Mouse (Mus musculus) heart, embryonic 13.5 days (tissue): ENCODE data around the gene Cyp11a1. TPM values are rescaled to one million over a fixed set of nuclear protein-coding genes. Genes with fewer than 3 reads are reported as not detected.

Experiments
- ATAC-seq: fragments of 200-750 bp; cut with Nextera tagmentation; 2 replicates; pipeline ENCODE4 v1.8.0; 2017; ENCODE audit warnings: moderate TSS enrichment; ENCODE audit not compliant: insufficient number of reproducible peaks, low FRiP score, low TSS enrichment; ENCODE audit errors: extremely low read depth
- H3K27ac ChIP-seq: fragments of 300-500 bp; sonication (generic); replicated peaks from 2 replicates; pipeline ENCODE4 v1.5.1; 2015; ENCODE audit warnings: moderate library complexity, mild to moderate bottlenecking, inconsistent platforms
- H3K27me3 ChIP-seq: fragments of 300-500 bp; sonication (generic); replicated peaks from 2 replicates; pipeline ENCODE4 v1.6.1; 2015; ENCODE audit warnings: mild to moderate bottlenecking, inconsistent platforms
- H3K36me3 ChIP-seq: fragments of 300-500 bp; sonication (generic); 2 replicates; pipeline ENCODE4 v1.6.1; 2015; ENCODE audit warnings: mild to moderate bottlenecking, inconsistent platforms
- H3K4me1 ChIP-seq: fragments of 300-500 bp; sonication (generic); 2 replicates; pipeline ENCODE4 v1.6.1; 2015; ENCODE audit warnings: inconsistent platforms
- H3K4me2 ChIP-seq: fragments of 300-500 bp; sonication (generic); 2 replicates; pipeline ENCODE4 v1.6.1; 2015; ENCODE audit warnings: inconsistent platforms, mild to moderate bottlenecking, moderate library complexity
- H3K4me3 ChIP-seq: fragments of 300-500 bp; sonication (generic); 2 replicates; pipeline ENCODE4 v1.5.1; 2015; ENCODE audit warnings: moderate library complexity, mild to moderate bottlenecking, inconsistent platforms
- H3K9ac ChIP-seq: fragments of 300-500 bp; sonication (generic); 2 replicates; pipeline ENCODE4 v1.6.1; 2015; ENCODE audit warnings: inconsistent platforms, mild to moderate bottlenecking, moderate library complexity
- H3K9me3 ChIP-seq: fragments of 300-500 bp; sonication (generic); 2 replicates; pipeline ENCODE4 v1.6.1; 2016; ENCODE audit warnings: inconsistent platforms
- WGBS: fragments of 180-500 bp; shearing (Covaris S2); methylation state at CpG from one replicate; pipeline ENCODE4 v1.1.7; 2015; ENCODE audit warnings: mixed read lengths; 5-methylcytosine and 5-hydroxymethylcytosine counted together
- polyA plus RNA-seq: library from polyadenylated mRNA; unstranded; fragments of >200 nt; fragmentation: Nextera tagmentation; extraction: Ambion mirVana; gene quantifications from 2 replicates; pipeline ENCODE4 v1.2.1, GENCODE M21; 2015

The Cyp11a1 gene
- polyA plus RNA-seq, 1 experiment from 2014 or later: 0.23 TPM

- Histone ChIP-seq H3K4me3 (no peak overlapping the region), H3K27ac (no peak overlapping the region), H3K4me1 (peaks cover 38% of the 10 kb centered on the region), H3K9me3 (no peaks in the 10 kb centered on the region), H3K9ac (0 out of 2 replicates have a peak overlapping the region, but pooled peaks have one; percentile 54), H3K36me3 (no peaks in the 10 kb centered on the region), H3K4me2 (0 out of 2 replicates have a peak overlapping the region, but pooled peaks have one; percentile 4), H3K27me3 (peaks cover 55% of the 10 kb centered on the region)
- 14% methylated on average over 6 of the region's 6 CpGs for WGBS
- ATAC-seq: no peak
Observed at GRCm38 (mm10) chr9:58048621-58049020, 42.4 kb downstream of the Cyp11a1 start.

DNA sequence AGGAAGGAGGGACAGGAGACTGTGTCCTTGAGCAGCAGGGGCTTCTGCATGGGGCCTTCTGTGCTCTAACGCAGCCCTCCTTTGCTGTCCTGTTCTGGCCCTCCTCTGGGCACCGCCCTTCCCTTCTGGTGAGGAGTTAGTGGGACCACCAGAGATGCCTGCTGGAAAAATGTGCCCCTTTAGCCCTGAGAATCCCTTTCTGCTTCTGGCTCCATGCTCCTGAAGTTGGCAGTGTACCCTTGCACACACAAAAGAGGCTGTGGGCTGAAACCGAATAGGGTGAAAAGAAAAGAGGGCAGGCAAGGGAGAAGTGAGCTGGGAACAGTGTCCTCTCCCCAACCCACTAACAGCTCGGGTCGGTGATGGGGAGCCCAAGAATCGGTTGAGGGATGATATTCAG lies 43.0 kb downstream of the Cyp11a1 start:
- WGBS: 60% methylated on average over 6 of the region's 6 CpGs
- no peak for ATAC-seq
- H3K27ac ChIP-seq: no peak overlapping the region

DNA sequence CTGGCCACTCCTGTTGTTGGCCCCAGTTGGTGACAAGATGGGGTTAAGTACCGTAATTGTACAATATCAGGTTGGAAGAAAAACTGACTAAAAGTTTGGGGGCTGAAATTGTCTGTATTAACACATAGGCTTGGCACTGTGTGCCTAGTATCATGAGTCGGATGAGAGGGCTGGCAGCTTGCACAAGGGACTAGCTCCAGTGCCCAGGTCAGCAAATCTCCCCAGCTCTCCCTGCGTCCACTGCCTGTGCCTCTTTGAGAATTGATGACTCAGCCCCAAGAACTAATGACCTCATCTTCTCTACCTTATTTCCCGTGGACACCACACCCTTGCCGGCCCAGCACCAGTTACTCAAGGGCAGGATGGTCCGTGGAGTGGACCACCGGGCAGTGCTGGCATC lies 43.6 kb downstream of the Cyp11a1 start:
- no peak overlapping the region for H3K4me3 ChIP-seq
- peaks cover 37% of the 10 kb centered on the region for H3K4me1 ChIP-seq
- no peak for ATAC-seq
- H3K4me2 ChIP-seq: no peak overlapping the region
- H3K9ac ChIP-seq: no peak overlapping the region
- no peaks in the 10 kb centered on the region for H3K36me3 ChIP-seq
- WGBS: 64% methylated on average over 7 of the region's 7 CpGs
- H3K27me3 ChIP-seq: peaks cover 61% of the 10 kb centered on the region
- no peaks in the 10 kb centered on the region for H3K9me3 ChIP-seq
- H3K27ac ChIP-seq: no peak overlapping the region

More for the DNA sequence above, 43.0 kb downstream of the Cyp11a1 start:
- Histone ChIP-seq H3K9me3 (no peaks in the 10 kb centered on the region), H3K9ac (no peak overlapping the region), H3K4me1 (peaks cover 40% of the 10 kb centered on the region), H3K27me3 (peaks cover 57% of the 10 kb centered on the region), H3K36me3 (no peaks in the 10 kb centered on the region), H3K4me2 (no peak overlapping the region), H3K4me3 (no peak overlapping the region)

GRCm38 (mm10) chr9:58051937-58052336 lies 45.7 kb downstream of the Cyp11a1 start:
- H3K4me1 ChIP-seq: peaks cover 41% of the 10 kb centered on the region
- 31% methylated on average over 5 of the region's 5 CpGs for WGBS
- no peak overlapping the region for H3K4me3 ChIP-seq
- H3K36me3 ChIP-seq: no peaks in the 10 kb centered on the region
- ATAC-seq: no peak
- H3K9me3 ChIP-seq: no peaks in the 10 kb centered on the region
- peaks cover 71% of the 10 kb centered on the region for H3K27me3 ChIP-seq
- H3K4me2 ChIP-seq: no peak overlapping the region
- no peak overlapping the region for H3K27ac ChIP-seq
- no peak overlapping the region for H3K9ac ChIP-seq

GRCm38 (mm10) chr9:58053102-58053501 lies 46.9 kb downstream of the Cyp11a1 start:
- no peak overlapping the region for H3K4me3 ChIP-seq
- ATAC-seq: no peak
- no peak overlapping the region for H3K27ac ChIP-seq
- no peaks in the 10 kb centered on the region for H3K36me3 ChIP-seq
- H3K27me3 ChIP-seq: peaks cover 81% of the 10 kb centered on the region
- H3K4me1 ChIP-seq: peaks cover 33% of the 10 kb centered on the region
- no peak overlapping the region for H3K9ac ChIP-seq
- H3K4me2 ChIP-seq: no peak overlapping the region
- 17% methylated on average over 3 of the region's 3 CpGs for WGBS
- no peaks in the 10 kb centered on the region for H3K9me3 ChIP-seq

GRCm38 (mm10) chr9:58053544-58053943 lies 47.3 kb downstream of the Cyp11a1 start:
- Histone ChIP-seq H3K4me2 (no peak overlapping the region), H3K9me3 (no peaks in the 10 kb centered on the region), H3K27ac (no peak overlapping the region), H3K9ac (no peak overlapping the region), H3K4me3 (no peak overlapping the region), H3K36me3 (no peaks in the 10 kb centered on the region), H3K4me1 (peaks cover 28% of the 10 kb centered on the region), H3K27me3 (peaks cover 86% of the 10 kb centered on the region)
- WGBS: 45% methylated on average over 3 of the region's 3 CpGs
- no peak for ATAC-seq

DNA sequence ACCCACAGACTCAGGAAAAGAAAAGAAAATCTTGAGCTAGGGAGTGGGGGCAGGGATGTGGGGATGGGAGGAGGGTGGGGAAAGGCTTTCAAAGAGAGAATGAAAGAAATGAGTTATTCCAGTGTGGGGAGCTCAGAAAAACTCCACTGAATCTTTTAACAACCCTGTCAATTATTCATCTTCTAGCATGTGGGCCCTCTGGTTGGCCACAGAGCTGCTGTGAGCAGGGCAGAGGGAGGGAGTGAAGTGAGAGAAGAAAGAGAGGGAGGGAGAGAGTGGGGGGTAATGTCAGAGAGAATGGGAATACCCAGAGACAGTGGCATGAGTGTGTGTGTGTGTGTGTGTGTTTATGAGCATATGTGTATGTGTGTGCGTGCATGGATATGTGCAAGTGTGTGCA lies 47.8 kb downstream of the Cyp11a1 start:
- Histone ChIP-seq H3K36me3 (no peaks in the 10 kb centered on the region), H3K27me3 (peaks cover 87% of the 10 kb centered on the region), H3K9me3 (no peaks in the 10 kb centered on the region), H3K27ac (no peak overlapping the region), H3K4me1 (peaks cover 23% of the 10 kb centered on the region), H3K9ac (no peak overlapping the region), H3K4me2 (no peak overlapping the region), H3K4me3 (no peak overlapping the region)
- no peak for ATAC-seq
- 94% methylated on average over 1 of the region's 1 CpGs for WGBS

GRCm38 (mm10) chr9:58055666-58056065 lies 49.5 kb downstream of the Cyp11a1 start:
- Histone ChIP-seq H3K27ac (no peak overlapping the region), H3K4me3 (no peak overlapping the region), H3K9me3 (no peaks in the 10 kb centered on the region), H3K27me3 (peaks cover 81% of the 10 kb centered on the region), H3K36me3 (no peaks in the 10 kb centered on the region), H3K4me2 (no peak overlapping the region), H3K4me1 (peaks cover 21% of the 10 kb centered on the region), H3K9ac (no peak overlapping the region)
- no peak for ATAC-seq
- WGBS: 51% methylated on average over 5 of the region's 5 CpGs

DNA sequence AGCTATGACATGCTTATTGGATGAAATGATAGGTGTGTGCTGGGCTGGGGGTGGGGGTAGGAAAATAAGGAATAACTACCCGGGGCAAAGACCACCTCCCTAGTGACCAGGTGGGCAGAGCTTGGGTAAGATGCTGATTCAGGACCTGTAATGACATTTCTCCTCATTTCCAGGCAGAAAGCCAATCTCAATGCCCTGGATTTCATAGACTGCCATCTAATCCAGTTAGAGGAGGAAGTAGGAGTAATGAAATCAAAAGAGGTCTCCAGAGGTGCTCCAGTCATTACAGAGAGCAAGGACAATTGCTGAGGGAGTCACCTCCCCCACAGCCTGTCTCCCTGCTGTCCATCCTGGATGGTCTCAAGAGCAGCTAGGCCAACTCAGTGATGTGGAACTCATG lies 53.7 kb downstream of the Cyp11a1 start:
- H3K4me1 ChIP-seq: peaks cover 30% of the 10 kb centered on the region
- no peak overlapping the region for H3K9ac ChIP-seq
- H3K36me3 ChIP-seq: no peaks in the 10 kb centered on the region
- ATAC-seq: no peak
- H3K9me3 ChIP-seq: no peaks in the 10 kb centered on the region
- 59% methylated on average over 1 of the region's 1 CpGs for WGBS
- no peak overlapping the region for H3K4me3 ChIP-seq
- no peak overlapping the region for H3K27ac ChIP-seq
- H3K27me3 ChIP-seq: peaks cover 84% of the 10 kb centered on the region
- H3K4me2 ChIP-seq: no peak overlapping the region

- Histone ChIP-seq H3K4me1 (peaks cover 23% of the 10 kb centered on the region), H3K27ac (no peak overlapping the region), H3K9ac (no peak overlapping the region), H3K36me3 (no peaks in the 10 kb centered on the region), H3K4me2 (no peak overlapping the region), H3K27me3 (peaks cover 83% of the 10 kb centered on the region), H3K9me3 (no peaks in the 10 kb centered on the region), H3K4me3 (no peak overlapping the region)
- no peak for ATAC-seq
- WGBS: 7% methylated on average over 23 of the region's 23 CpGs
Observed at GRCm38 (mm10) chr9:58060677-58061667, 54.8 kb downstream of the Cyp11a1 start.

- H3K4me3 ChIP-seq: no peak within 1 kb of the TSS
- 3% methylated on average over 3 of the region's 3 CpGs for WGBS
- ATAC-seq: no peak
Observed at GRCm38 (mm10) chr9:58063531-58063930, 57.3 kb downstream of the Cyp11a1 start, which contains the start of gene Stra6. Stra6 (plus strand) TSS chr9:58063788.

More at GRCm38 (mm10) chr9:58063531-58063930, 57.3 kb downstream of the Cyp11a1 start, which contains the start of gene Stra6:
- Histone ChIP-seq H3K36me3 (no peaks in the 10 kb centered on the region), H3K9ac (no peak within 1 kb of the TSS), H3K27me3 (peaks cover 72% of the 10 kb centered on the region), H3K4me2 (no peak within 1 kb of the TSS), H3K27ac (no peak within 1 kb of the TSS), H3K9me3 (no peaks in the 10 kb centered on the region), H3K4me1 (peaks cover 39% of the 10 kb centered on the region)
